Mouse (Mus musculus): ENCODE measurements around the gene Runx3. TPM values are rescaled to one million over a fixed set of nuclear protein-coding genes. Genes with fewer than 3 reads are reported as not detected.

Gene Runx3
- polyA plus RNA-seq, 1 experiment, result 8.8 TPM

- Histone ChIP-seq H3K27me3 (ENCODE audit: control insufficient read depth, insufficient read depth, low read length) (no peaks in the 10 kb centered on the region), H3K4me1 (ENCODE audit: control insufficient read depth, insufficient read depth, low read length) (no peaks in the 10 kb centered on the region), H3K36me3 (ENCODE audit: control insufficient read depth, insufficient read depth, low read length) (peaks cover 3% of the 10 kb centered on the region), H3K4me3 (ENCODE audit: control insufficient read depth, low read depth, low read length) (no peak overlapping the region), H3K27ac (ENCODE audit: control insufficient read depth, insufficient read depth, low read depth, low read length) (no peak overlapping the region)
- TF ChIP-seq POLR2A (IDR thresholded peaks at IDR 0.05; ENCODE audit: control insufficient read depth, low read depth, low read length) (no peak), CTCF (IDR thresholded peaks at IDR 0.05; ENCODE audit: control insufficient read depth, insufficient read depth, insufficient replicate concordance, low read depth, low read length) (no peak)
These were observed 101.4 kb downstream of the Runx3 start for GRCm38 (mm10) chr4:135221632-135222407.

GRCm38 (mm10) chr4:135223808-135224207 lies 103.4 kb downstream of the Runx3 start:
- H3K4me1 ChIP-seq (ENCODE audit: control insufficient read depth, insufficient read depth, low read length), result no peaks in the 10 kb centered on the region
- no peak for TF ChIP-seq POLR2A (IDR thresholded peaks at IDR 0.05; ENCODE audit: control insufficient read depth, low read depth, low read length)
- H3K36me3 ChIP-seq (ENCODE audit: control insufficient read depth, insufficient read depth, low read length), result peaks cover 2% of the 10 kb centered on the region; the same call in 1 of the 2 replicates
- no peak overlapping the region for H3K4me3 ChIP-seq (ENCODE audit: control insufficient read depth, low read depth, low read length)
- no peak overlapping the region for H3K27ac ChIP-seq (ENCODE audit: control insufficient read depth, insufficient read depth, low read depth, low read length)
- no peaks in the 10 kb centered on the region for H3K27me3 ChIP-seq (ENCODE audit: control insufficient read depth, insufficient read depth, low read length)

GRCm38 (mm10) chr4:135226008-135226667 lies 105.7 kb downstream of the Runx3 start:
- Histone ChIP-seq H3K27me3 (ENCODE audit: control insufficient read depth, insufficient read depth, low read length) (no peaks in the 10 kb centered on the region), H3K4me3 (ENCODE audit: control insufficient read depth, low read depth, low read length) (no peak overlapping the region), H3K27ac (ENCODE audit: control insufficient read depth, insufficient read depth, low read depth, low read length) (no peak overlapping the region), H3K4me1 (ENCODE audit: control insufficient read depth, insufficient read depth, low read length) (no peaks in the 10 kb centered on the region), H3K36me3 (ENCODE audit: control insufficient read depth, insufficient read depth, low read length) (peaks cover 2% of the 10 kb centered on the region; the same call in 1 of the 2 replicates)
- TF ChIP-seq CTCF (IDR thresholded peaks at IDR 0.05; ENCODE audit: control insufficient read depth, insufficient read depth, insufficient replicate concordance, low read depth, low read length), result no peak
- TF ChIP-seq POLR2A (IDR thresholded peaks at IDR 0.05; ENCODE audit: control insufficient read depth, low read depth, low read length), result no peak

Other genes starting within 250 kb of the Runx3 start
- gene Tmem50a, start 205.6 kb upstream of the Runx3 start, polyA plus RNA-seq (2012; rRNA removed), result 19.5 and 23.0 TPM in 2 replicates
- gene Rsrp1, start 197.1 kb upstream of the Runx3 start, polyA plus RNA-seq (2012; rRNA removed), result 145 and 148 TPM in 2 replicates
- gene Syf2, start 189.8 kb upstream of the Runx3 start, polyA plus RNA-seq (2012; rRNA removed), result 22.0 and 24.3 TPM in 2 replicates
- 20.9 and 21.0 TPM in 2 replicates for gene Clic4, start 152.2 kb downstream of the Runx3 start, polyA plus RNA-seq (2012; rRNA removed)
- gene Srrm1, start 232.7 kb downstream of the Runx3 start, polyA plus RNA-seq (2012; rRNA removed), result 23.5 and 25.7 TPM in 2 replicates

Measured in testis, adult 2 months (tissue).